Mouse (Mus musculus) heart, postnatal 36 days (tissue): Measurements from ENCODE around the gene I830077J02Rik. TPM values are rescaled to one million over a fixed set of nuclear protein-coding genes. Genes with fewer than 3 reads are reported as not detected.

Experiments used
- total RNA-seq, 2 experiments: library from RNA; stranded (reverse); gene quantifications; 2 replicates each; pipeline ENCODE4 v1.2.3; 2021

Gene I830077J02Rik
- total RNA-seq, 2 experiments from 2014 or later, result 0.54 to 0.94 TPM

Other genes starting within 250 kb of the I830077J02Rik start
- 10 to 100 TPM; 10.6 to 11.8 TPM for gene Ddx20, start 245.1 kb downstream of the I830077J02Rik start, total RNA-seq
- 10 to 100 TPM; 15.3 to 18.8 TPM for gene Inka2, start 228.1 kb downstream of the I830077J02Rik start, total RNA-seq
- 100 to 1,000 TPM; 110 to 115 TPM for gene Rap1a, start 131.3 kb downstream of the I830077J02Rik start, total RNA-seq
- gene Adora3, start 61.8 kb downstream of the I830077J02Rik start, total RNA-seq, result under 1 TPM in 1 of 2 experiments, not detected in 1; 0.22 TPM
- gene Tmigd3, start 61.8 kb downstream of the I830077J02Rik start, total RNA-seq, result under 1 TPM in 1 of 2 experiments, not detected in 1; 0.49 TPM
- 10 to 100 TPM; 46.9 to 48.5 TPM for gene Wdr77, start 26.7 kb upstream of the I830077J02Rik start, total RNA-seq
- 1,000 to 10,000 TPM; 1,203 to 1,219 TPM for gene Atp5f1, start 27.4 kb upstream of the I830077J02Rik start, total RNA-seq
- gene Ovgp1, start 41.0 kb upstream of the I830077J02Rik start, total RNA-seq, result under 1 TPM; 0.27 to 0.58 TPM
- not detected for gene Pifo, start 82.0 kb upstream of the I830077J02Rik start, total RNA-seq
- gene Chil5, start 100.2 kb upstream of the I830077J02Rik start, total RNA-seq, result not detected
- not detected for gene Chia1, start 180.6 kb upstream of the I830077J02Rik start, total RNA-seq
- under 1 TPM in 1 of 2 experiments, not detected in 1; 0.19 TPM for gene Chil3, start 234.9 kb upstream of the I830077J02Rik start, total RNA-seq